Comparison of ENCODE assay signal across 8 mouse cellular contexts in genomic region chr4:144894487-144895210, GRCm38 (mm10). TPM values are rescaled to one million over a fixed set of nuclear protein-coding genes. Genes with fewer than 3 reads are reported as not detected.
DNase-seq lines count a peak whose midpoint lies in the region; ATAC-seq and TF ChIP-seq lines count a peak whose summit lies in the region.

No protein-coding gene starts in this region.

- WGBS in thymus, adult 2 months: 36% methylated on average over 11 of the region's 11 CpGs
- WGBS in embryonic facial prominence, embryonic 13.5 days: 1% methylated on average over 11 of the region's 11 CpGs
- 3% methylated on average over 11 of the region's 11 CpGs for WGBS in limb, embryonic 12.5 days
- WGBS in midbrain, embryonic 15.5 days: 4% methylated on average over 11 of the region's 11 CpGs

- H3K27ac ChIP-seq in thymus, adult 2 months (ENCODE audit: control insufficient read depth, insufficient read depth, low read length): peak overlapping the region; percentile 89
- peak overlapping the region; percentile 82 for H3K27ac ChIP-seq in embryonic facial prominence, embryonic 13.5 days
- H3K27ac ChIP-seq in limb, embryonic 12.5 days: peak overlapping the region; percentile 87
- no peak overlapping the region; the same call in 1 of the 2 replicates for H3K27ac ChIP-seq in midbrain, embryonic 15.5 days

- peaks cover 6% of the 10 kb centered on the region; the same call in 1 of the 2 replicates for H3K36me3 ChIP-seq in thymus, adult 2 months (ENCODE audit: control insufficient read depth, insufficient read depth, low read length)
- H3K36me3 ChIP-seq in embryonic facial prominence, embryonic 13.5 days: peaks cover 11% of the 10 kb centered on the region
- H3K36me3 ChIP-seq in limb, embryonic 12.5 days: peaks cover 22% of the 10 kb centered on the region
- no peaks in the 10 kb centered on the region for H3K36me3 ChIP-seq in midbrain, embryonic 15.5 days (replicated peaks)

- TF ChIP-seq POLR2A in thymus, adult 2 months (IDR thresholded peaks at IDR 0.05; ENCODE audit: control insufficient read depth, extremely low read depth, insufficient read depth, low read length, poor library complexity): no peak

- peaks cover 40% of the 10 kb centered on the region for H3K4me1 ChIP-seq in thymus, adult 2 months (replicated peaks; ENCODE audit: control insufficient read depth, insufficient read depth, low read length)
- peaks cover 54% of the 10 kb centered on the region for H3K4me1 ChIP-seq in embryonic facial prominence, embryonic 13.5 days
- peaks cover 49% of the 10 kb centered on the region for H3K4me1 ChIP-seq in limb, embryonic 12.5 days (replicated peaks)
- peaks cover 30% of the 10 kb centered on the region for H3K4me1 ChIP-seq in midbrain, embryonic 15.5 days

- no peaks in the 10 kb centered on the region for H3K27me3 ChIP-seq in thymus, adult 2 months (ENCODE audit: control insufficient read depth, insufficient read depth, low read length)
- peaks cover 4% of the 10 kb centered on the region for H3K27me3 ChIP-seq in embryonic facial prominence, embryonic 13.5 days
- no peaks in the 10 kb centered on the region for H3K27me3 ChIP-seq in limb, embryonic 12.5 days
- H3K27me3 ChIP-seq in midbrain, embryonic 15.5 days (replicated peaks): peaks cover 30% of the 10 kb centered on the region

- H3K9me3 ChIP-seq in embryonic facial prominence, embryonic 13.5 days: no peaks in the 10 kb centered on the region
- no peaks in the 10 kb centered on the region for H3K9me3 ChIP-seq in limb, embryonic 12.5 days
- no peaks in the 10 kb centered on the region for H3K9me3 ChIP-seq in midbrain, embryonic 15.5 days

- peak overlapping the region; percentile 76 for H3K9ac ChIP-seq in embryonic facial prominence, embryonic 13.5 days
- H3K9ac ChIP-seq in limb, embryonic 12.5 days (replicated peaks): peak overlapping the region; percentile 79
- H3K9ac ChIP-seq in midbrain, embryonic 15.5 days: 0 out of 2 replicates have a peak overlapping the region, but pooled peaks have one; percentile 47

- no peak for TF ChIP-seq CTCF in thymus, adult 2 months (IDR thresholded peaks at IDR 0.05; ENCODE audit: borderline replicate concordance, control insufficient read depth, extremely low read depth, insufficient read depth, low read length, poor library complexity)

- peak; percentile 27 for DNase-seq in thymus, adult 2 months
- no peak for DNase-seq in thymus, postnatal 0 days (ENCODE audit: low spot score)
- peak; percentile 54 for DNase-seq in heart, postnatal 4 days
- DNase-seq in ovary, postnatal 10 days (ENCODE audit: low spot score): no peak
- DNase-seq in ovary, adult 18-20 months (ENCODE audit: low spot score): no peak

- peak overlapping the region; percentile 92 for H3K4me2 ChIP-seq in embryonic facial prominence, embryonic 13.5 days
- H3K4me2 ChIP-seq in limb, embryonic 12.5 days: peak overlapping the region; percentile 89
- H3K4me2 ChIP-seq in midbrain, embryonic 15.5 days: peak overlapping the region; percentile 97

- no peak for ATAC-seq in embryonic facial prominence, embryonic 13.5 days (ENCODE audit: insufficient number of reproducible peaks, insufficient read depth, low FRiP score, low TSS enrichment, low read depth)
- ATAC-seq in limb, embryonic 12.5 days (ENCODE audit: insufficient number of reproducible peaks, insufficient read depth, low FRiP score, low TSS enrichment, low read depth): no peak
- ATAC-seq in midbrain, embryonic 15.5 days (replicated peaks): 0 out of 2 replicates have a peak, but pooled peaks have one; percentile 13

- H3K4me3 ChIP-seq in thymus, adult 2 months (ENCODE audit: control insufficient read depth, insufficient read depth, low read length): peak overlapping the region; percentile 81
- H3K4me3 ChIP-seq in embryonic facial prominence, embryonic 13.5 days: peak overlapping the region; percentile 60
- H3K4me3 ChIP-seq in limb, embryonic 12.5 days (replicated peaks): peak overlapping the region; percentile 66
- H3K4me3 ChIP-seq in midbrain, embryonic 15.5 days: peak overlapping the region; percentile 46

RNA-seq across cellular contexts. Expression of gene Dhrs3, which starts 2.0 kb away (rescaled TPM):
- 224 and 227 TPM in 2 replicates for polyA plus RNA-seq in thymus, adult 2 months (2012; rRNA removed)
- 129 and 131 TPM in 2 replicates for polyA plus RNA-seq in thymus, postnatal 0 days (2015; fragmentation: Nextera tagmentation; extraction: Ambion mirVana)
- polyA plus RNA-seq in embryonic facial prominence, embryonic 13.5 days (2015; fragmentation: Nextera tagmentation; extraction: Ambion mirVana): 57.2 and 62.2 TPM in 2 replicates
- 10 to 100 TPM; 40.6 to 50.7 TPM for total RNA-seq in heart, postnatal 4 days (2021)
- polyA plus RNA-seq in limb, embryonic 12.5 days (2016; fragmentation: Nextera tagmentation; extraction: Ambion mirVana): 58.9 and 62.7 TPM in 2 replicates
- polyA plus RNA-seq in midbrain, embryonic 15.5 days (2015; fragmentation: Nextera tagmentation; extraction: Ambion mirVana): 35.6 and 41.3 TPM in 2 replicates

Comparison
In these comparisons a context has a peak if more than half of its experiments do, and no peak if none do; other contexts are left out.
1. DNase-seq: peak in thymus, adult 2 months (single experiment) and heart, postnatal 4 days (single experiment); none in thymus, postnatal 0 days (single experiment), ovary, postnatal 10 days (single experiment) and ovary, adult 18-20 months (single experiment).
2. Peak in every context shown above with its lines, with median percentiles within 50 percentile points of each other: H3K4me3 ChIP-seq, H3K4me2 ChIP-seq and H3K9ac ChIP-seq.